Mouse (Mus musculus) liver, embryonic 14.5 days (tissue): ENCODE results near the gene Tha1. TPM values are rescaled to one million over a fixed set of nuclear protein-coding genes. Genes with fewer than 3 reads are reported as not detected.

Source experiments
- ATAC-seq: fragments of 200-750 bp; cut with Nextera tagmentation; 2 replicates; pipeline ENCODE4 v1.8.0; 2017; ENCODE audit warnings: moderate number of reproducible peaks, mild to moderate bottlenecking, moderate library complexity; ENCODE audit not compliant: insufficient read depth
- DNase-seq, 3 experiments: peaks; one replicate each; pipeline ENCODE4 v3.0.0-alpha.2; 2012 to 2013; ENCODE audit warnings: low read depth in 3 of 3, low spot score in 3 of 3
- H3K27ac ChIP-seq: fragments of 300-500 bp; sonication (generic); 2 replicates; pipeline ENCODE4 v1.5.1; 2014; ENCODE audit warnings: moderate library complexity, mild to moderate bottlenecking, control low read depth, inconsistent platforms
- H3K27me3 ChIP-seq: fragments of 300-500 bp; sonication (generic); 2 replicates; pipeline ENCODE4 v1.6.1; 2014; ENCODE audit warnings: mild to moderate bottlenecking, low read length, moderate library complexity; ENCODE audit not compliant: control insufficient read depth, insufficient read depth
- H3K36me3 ChIP-seq: fragments of 300-500 bp; sonication (generic); replicated peaks from 2 replicates; pipeline ENCODE4 v1.6.1; 2014; ENCODE audit warnings: low read depth; ENCODE audit not compliant: control insufficient read depth, insufficient read depth
- H3K4me1 ChIP-seq, 2 experiments: fragments of 200-500 bp in 1 of 2; fragments of 300-500 bp in 1 of 2; sonication (generic) in 1 of 2; replicated peaks; 2 replicates each; pipeline ENCODE4 v1.6.1; 2012 to 2014; ENCODE audit warnings: antibody characterized with exemption in 1 of 2, inconsistent platforms in 1 of 2, low read length in 1 of 2; ENCODE audit not compliant: control insufficient read depth in 2 of 2, insufficient read depth in 2 of 2
- H3K4me2 ChIP-seq: fragments of 300-500 bp; sonication (generic); 2 replicates; pipeline ENCODE4 v1.6.1; 2014; ENCODE audit warnings: low read depth, mild to moderate bottlenecking, control low read depth, moderate library complexity
- H3K4me3 ChIP-seq, 2 experiments: fragments of 200-500 bp in 1 of 2; fragments of 300-500 bp in 1 of 2; sonication (generic) in 1 of 2; 2 replicates each; pipeline ENCODE4 v1.5.1; 2012 to 2014; ENCODE audit warnings: low read depth in 2 of 2, low read length in 2 of 2, mild to moderate bottlenecking in 2 of 2, control low read depth in 1 of 2, inconsistent platforms in 1 of 2, moderate library complexity in 1 of 2; ENCODE audit not compliant: insufficient read depth in 1 of 2
- H3K9ac ChIP-seq: fragments of 300-500 bp; sonication (generic); replicated peaks from 2 replicates; pipeline ENCODE4 v1.6.1; 2014; ENCODE audit warnings: mild to moderate bottlenecking, control low read depth, moderate library complexity
- H3K9me3 ChIP-seq: fragments of 300-500 bp; sonication (generic); 2 replicates; pipeline ENCODE4 v1.6.1; 2016; ENCODE audit warnings: low read length, mixed read lengths; ENCODE audit not compliant: control insufficient read depth
- CTCF ChIP-seq: IDR thresholded peaks from 2 replicates; pipeline ENCODE4 v1.5.1; 2016; ENCODE audit warnings: antibody characterized with exemption, low read depth, control low read depth
- EP300 ChIP-seq: IDR thresholded peaks from 2 replicates; pipeline ENCODE4 v1.6.1; 2016; ENCODE audit warnings: antibody characterized with exemption, low read depth
- WGBS: fragments of 180-500 bp; shearing (Covaris S2); extraction: QIAGEN DNeasy Blood & Tissue Kit; methylation state at CpG from one replicate; pipeline ENCODE4 v1.1.7; 2014; ENCODE audit not compliant: insufficient replicate concordance; 5-methylcytosine and 5-hydroxymethylcytosine counted together
- polyA plus RNA-seq, 2 experiments: library from polyadenylated mRNA; depleted of rRNA in 1 of 2; stranded (reverse) in 1 of 2; unstranded in 1 of 2; fragments of >200 nt; fragmentation: Nextera tagmentation in 1 of 2; extraction: Ambion mirVana in 1 of 2; gene quantifications; 2 replicates each; pipeline versions ENCODE4 v1.2.1 to v1.2.3; 2012 to 2014

Gene Tha1
- polyA plus RNA-seq, 2 experiments: 1.4 to 1.6 TPM

DNA sequence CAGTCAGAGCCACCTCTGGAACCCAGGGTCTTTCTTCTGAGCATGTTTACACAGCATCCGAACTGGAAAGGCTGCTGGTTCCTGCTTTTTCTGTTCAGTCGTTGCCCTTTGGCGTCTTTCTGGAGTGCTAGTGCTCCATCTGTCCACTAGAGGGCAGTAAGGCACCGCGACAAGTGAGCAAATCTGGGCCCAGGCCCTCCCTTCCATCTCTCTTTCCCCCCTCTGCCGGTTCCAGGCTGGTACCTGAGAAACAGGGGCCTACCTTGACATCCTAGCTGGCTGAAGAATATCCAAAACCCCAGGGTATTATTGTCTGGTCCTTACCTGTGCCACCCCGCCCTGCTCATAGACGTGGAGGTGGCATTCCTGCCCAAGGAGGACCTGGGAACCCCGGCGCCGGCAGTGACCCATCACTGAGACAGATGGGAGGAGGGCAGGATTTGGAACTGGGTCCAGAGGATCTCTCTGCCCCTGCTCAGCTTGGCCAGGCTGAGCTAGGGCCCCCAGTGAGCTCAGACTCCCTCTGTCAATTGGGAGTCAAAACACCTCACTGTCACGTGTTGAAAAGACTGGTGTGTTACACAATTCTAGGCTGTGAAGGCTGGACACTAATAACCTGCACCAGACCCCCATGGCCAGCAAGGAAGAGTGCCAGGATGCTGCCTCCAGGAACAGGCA is 2.5 kb downstream of the Tha1 start:
- DNase-seq (peak; percentile 39 to 60 (median 47)), ATAC-seq (no peak)
- Histone ChIP-seq H3K4me2 (no peak overlapping the region), H3K27ac (no peak overlapping the region), H3K9ac (no peak overlapping the region), H3K4me3 (no peak overlapping the region), H3K9me3 (no peaks in the 10 kb centered on the region), H3K36me3 (no peaks in the 10 kb centered on the region), H3K4me1 (0 out of 4 replicates have a peak, but pooled peaks cover 0 to 2% of the 10 kb centered on the region in 2 experiments), H3K27me3 (peaks cover 19% of the 10 kb centered on the region)
- TF ChIP-seq CTCF (peak; percentile 98), EP300 (no peak)
- 39% methylated on average over 12 of the region's 12 CpGs for WGBS

DNA sequence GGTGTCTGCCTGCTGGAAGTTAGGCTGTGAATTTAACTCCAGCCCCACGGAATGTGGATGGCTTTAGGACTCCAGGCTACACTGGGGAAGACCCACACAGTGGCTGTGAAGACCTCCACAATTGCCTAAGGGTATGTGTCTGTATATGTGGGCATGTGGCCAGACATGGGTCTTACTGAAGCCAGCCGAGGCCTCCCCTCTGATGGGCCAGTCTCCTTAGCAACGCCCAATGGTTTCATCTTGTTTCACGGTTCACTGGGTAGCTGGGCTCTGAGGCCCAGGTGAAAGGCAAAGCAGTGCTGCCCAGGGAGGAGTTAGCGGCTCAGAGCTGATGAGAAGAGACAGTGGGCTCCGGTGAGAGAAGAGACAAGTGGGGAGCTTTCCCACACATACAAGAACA is 7.3 kb downstream of the Tha1 start:
- H3K36me3 ChIP-seq: no peaks in the 10 kb centered on the region
- H3K4me2 ChIP-seq: no peak overlapping the region
- H3K9ac ChIP-seq: no peak overlapping the region
- ATAC-seq (no peak), DNase-seq (no peak)
- no peaks in the 10 kb centered on the region for H3K4me1 ChIP-seq
- H3K27ac ChIP-seq: no peak overlapping the region
- H3K27me3 ChIP-seq: peaks cover 12% of the 10 kb centered on the region
- TF ChIP-seq CTCF (no peak), EP300 (no peak)
- 57% methylated on average over 6 of the region's 6 CpGs for WGBS
- H3K4me3 ChIP-seq: no peak overlapping the region
- no peaks in the 10 kb centered on the region for H3K9me3 ChIP-seq

DNA sequence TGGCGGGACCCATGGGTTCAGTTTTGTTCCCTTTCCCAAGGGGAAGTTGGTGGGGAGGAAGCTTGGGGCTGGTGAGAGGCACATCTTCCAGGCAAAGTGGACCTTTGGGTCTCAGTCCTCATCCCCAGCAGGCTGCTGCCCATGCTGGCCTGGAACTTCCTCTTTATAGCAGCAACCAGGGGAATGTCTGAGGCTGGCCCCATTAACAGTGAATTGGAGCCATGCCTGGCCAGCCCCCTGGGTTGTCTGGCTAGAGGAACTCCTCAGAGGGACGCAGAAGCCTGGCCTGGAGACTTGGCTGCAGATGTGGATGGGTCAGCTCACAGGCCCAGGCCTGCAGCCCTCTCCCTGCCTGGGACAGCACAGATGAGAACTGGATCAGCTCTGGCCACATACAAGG is 8.5 kb downstream of the Tha1 start:
- Histone ChIP-seq H3K9me3 (no peaks in the 10 kb centered on the region), H3K4me2 (no peak overlapping the region), H3K27me3 (peaks cover 22% of the 10 kb centered on the region), H3K9ac (no peak overlapping the region), H3K27ac (no peak overlapping the region), H3K4me3 (no peak overlapping the region), H3K36me3 (no peaks in the 10 kb centered on the region), H3K4me1 (no peaks in the 10 kb centered on the region)
- TF ChIP-seq EP300: no peak
- TF ChIP-seq CTCF: no peak
- WGBS: 17% methylated on average over 2 of the region's 2 CpGs
- DNase-seq: no peak
- no peak for ATAC-seq

DNA sequence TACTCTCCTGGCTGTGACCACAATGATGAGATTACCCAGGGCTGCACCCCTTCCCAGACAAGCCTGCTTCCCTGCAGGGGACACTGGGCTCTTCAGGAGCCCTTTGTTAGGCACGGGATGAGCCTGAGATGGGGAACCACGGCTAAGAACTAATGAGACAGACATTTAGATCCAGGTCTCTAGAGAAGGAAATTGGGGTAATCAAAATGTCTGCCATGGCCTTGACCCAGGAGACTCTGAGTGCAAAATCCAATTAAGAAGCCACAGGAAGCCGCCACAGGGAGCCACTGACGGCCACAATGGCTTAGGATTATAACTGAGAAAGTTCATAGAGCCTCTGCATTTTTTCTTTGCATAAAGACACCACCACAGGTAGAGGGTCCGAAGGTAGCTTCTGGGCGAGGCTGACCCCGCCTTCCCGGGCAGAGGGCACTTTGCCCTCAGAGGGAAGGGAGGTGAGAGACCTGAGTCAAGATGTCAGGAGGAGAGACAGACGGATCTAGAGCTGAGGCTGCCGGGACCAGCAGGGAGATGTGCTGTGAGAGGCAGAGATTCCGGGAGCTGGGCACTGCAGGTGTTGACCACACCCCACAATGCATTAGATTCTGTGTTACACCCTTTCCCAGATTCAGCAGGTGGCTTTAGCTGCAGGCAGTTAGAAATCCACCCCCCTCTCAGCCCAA is 10.0 kb downstream of the Tha1 start:
- H3K27me3 ChIP-seq: peaks cover 34% of the 10 kb centered on the region
- H3K4me1 ChIP-seq: no peaks in the 10 kb centered on the region
- no peaks in the 10 kb centered on the region; the same call in 1 of the 2 replicates for H3K36me3 ChIP-seq
- H3K9ac ChIP-seq: no peak overlapping the region
- no peak overlapping the region for H3K4me3 ChIP-seq
- no peak for DNase-seq
- H3K9me3 ChIP-seq: no peaks in the 10 kb centered on the region
- 35% methylated on average over 11 of the region's 11 CpGs for WGBS
- no peak overlapping the region for H3K27ac ChIP-seq
- no peak for TF ChIP-seq CTCF
- no peak for TF ChIP-seq EP300
- H3K4me2 ChIP-seq: no peak overlapping the region
- no peak for ATAC-seq

DNA sequence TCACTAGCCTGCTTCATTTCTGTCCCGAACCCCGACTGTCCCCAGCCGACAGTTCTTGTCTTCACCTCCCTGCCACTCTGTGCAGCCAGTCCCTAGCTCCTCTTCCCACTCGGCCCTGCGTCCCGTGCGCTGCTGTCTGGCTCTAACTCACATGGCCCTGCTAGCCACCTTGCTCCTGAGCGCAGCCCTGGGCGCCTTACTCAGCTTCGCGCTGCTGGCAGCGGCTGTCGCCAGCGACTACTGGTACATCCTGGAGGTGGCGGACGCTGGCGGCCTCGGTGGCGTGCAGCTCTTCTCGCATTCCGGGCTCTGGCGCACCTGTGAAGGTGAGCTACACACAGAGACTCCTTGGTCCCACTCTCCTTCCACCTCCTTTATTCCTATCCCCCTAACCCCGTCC is 12.7 kb downstream of the Tha1 start, which contains the start of gene Tmem235:
Gene Tmem235, plus strand, starts transcription at position 152 of the 400 bp plus-strand sequence.
- Histone ChIP-seq H3K4me2 (no peak within 1 kb of the TSS), H3K4me1 (no peaks in the 10 kb centered on the region), H3K36me3 (peaks cover 20% of the 10 kb centered on the region), H3K27me3 (peaks cover 34% of the 10 kb centered on the region), H3K9me3 (no peaks in the 10 kb centered on the region), H3K9ac (no peak within 1 kb of the TSS), H3K27ac (no peak within 1 kb of the TSS), H3K4me3 (no peak within 1 kb of the TSS)
- DNase-seq: no peak
- TF ChIP-seq EP300 (no peak), CTCF (no peak; the same call in 1 of the 2 replicates)
- 7% methylated on average over 23 of the region's 23 CpGs for WGBS
- ATAC-seq: no peak
